Mouse (Mus musculus) adrenal gland (tissue): ENCODE data around the gene Agbl4.

Source experiments
- intact Hi-C: fragments of 180-260 bp; cut with DNase I; formaldehyde crosslinking; loops from one replicate; pipeline ENCODE4 v1.15.1; 2025

The Agbl4 gene

DNA sequence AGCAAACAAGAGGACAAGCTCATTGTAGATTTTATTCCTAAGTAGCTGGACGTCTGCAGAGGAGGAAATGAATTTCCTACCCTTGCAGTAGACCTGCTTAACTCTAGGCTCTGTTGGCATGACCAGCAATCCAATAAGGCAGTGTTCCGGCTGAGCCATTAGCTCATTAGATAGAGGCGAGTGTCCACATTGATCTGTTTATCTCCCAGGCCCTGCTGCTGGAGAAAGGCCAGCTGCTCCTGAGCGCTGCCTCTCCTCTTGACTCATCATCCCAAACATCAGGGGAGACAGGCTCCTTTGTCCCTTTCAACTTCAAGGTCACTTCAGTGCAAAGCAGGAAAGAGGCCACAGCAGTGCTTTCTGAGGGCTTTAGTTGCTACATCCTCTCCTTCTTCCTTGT, 858.0 kb downstream of the Agbl4 start:
- intact Hi-C loops: no loop called here

GRCm38 (mm10) chr4:111256931-111257330, 859.5 kb downstream of the Agbl4 start:
- intact Hi-C loops: no loop called here

DNA sequence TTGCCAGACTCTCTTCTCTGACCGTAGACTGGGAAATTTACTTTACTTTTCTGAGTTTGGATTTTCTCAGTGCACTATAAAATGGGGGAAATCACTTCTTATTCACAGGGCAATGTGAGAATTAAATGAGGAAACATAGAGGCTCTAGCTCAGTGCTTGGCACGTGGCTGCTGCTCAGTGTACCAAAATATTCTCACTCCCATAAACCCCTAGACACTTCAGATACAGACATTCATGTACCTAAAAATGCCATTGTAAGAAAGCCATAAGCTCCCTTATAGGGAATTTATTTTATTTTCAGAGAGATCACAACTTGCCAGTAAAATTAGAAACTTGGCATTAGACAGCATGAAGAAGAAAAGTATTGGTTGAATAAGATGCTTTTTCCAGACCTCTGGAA, 883.5 kb downstream of the Agbl4 start:
- intact Hi-C loops: no loop called here

DNA sequence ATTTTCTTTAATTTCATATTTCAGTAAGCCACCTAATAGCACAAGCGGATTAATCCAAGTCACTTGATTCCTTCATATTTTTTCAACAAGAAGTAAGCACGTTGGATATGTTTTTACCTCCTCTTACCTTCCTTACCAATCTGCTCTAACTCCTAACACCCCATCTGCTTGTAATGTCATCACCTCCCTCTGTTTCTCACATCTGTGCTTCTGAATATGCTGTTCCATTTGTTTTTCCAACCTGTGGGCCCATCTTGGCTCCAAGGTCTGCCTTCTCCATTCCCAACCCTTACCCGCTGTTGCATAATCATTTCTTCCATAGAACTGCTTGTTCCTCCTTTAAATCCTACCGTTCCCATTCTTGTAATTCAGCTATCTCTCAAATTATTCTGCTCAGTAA, 884.4 kb downstream of the Agbl4 start:
- intact Hi-C loops: no loop called here

- intact Hi-C loops: no loop called here
Measured at GRCm38 (mm10) chr4:111284625-111285024, 887.2 kb downstream of the Agbl4 start.

DNA sequence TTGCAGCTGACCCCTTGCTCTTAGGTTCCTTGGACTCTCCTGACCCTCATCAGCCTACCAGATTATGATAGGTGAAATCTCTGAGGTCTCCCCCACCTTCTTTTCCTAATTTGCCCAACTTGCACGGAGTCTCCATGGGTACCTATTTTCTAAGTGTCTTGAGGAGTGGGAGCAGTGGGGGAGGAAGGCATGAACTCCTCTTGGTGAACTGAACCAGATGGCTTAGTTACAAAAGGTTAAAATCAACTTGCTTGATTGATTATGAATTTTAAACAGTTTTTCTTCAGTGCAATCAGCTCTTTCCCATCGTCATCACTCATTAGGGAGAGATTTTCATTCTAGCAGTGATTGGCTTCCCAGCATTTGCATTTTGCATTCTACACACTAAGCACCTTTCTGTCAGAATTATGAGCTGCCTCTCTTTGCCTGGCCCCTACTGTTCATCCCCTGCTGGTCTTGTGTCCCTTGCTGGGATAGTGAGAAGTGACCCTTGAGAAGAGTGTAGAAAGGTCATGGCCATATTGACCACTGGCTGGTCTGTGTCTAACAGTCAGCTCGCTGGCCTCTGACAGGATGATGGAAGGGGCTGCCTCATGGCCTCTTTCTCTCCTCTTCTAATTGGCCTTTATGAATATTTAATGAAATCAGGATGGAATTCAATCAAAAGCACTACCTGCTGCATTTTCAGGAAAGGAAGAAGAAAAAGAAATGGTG, 897.2 kb downstream of the Agbl4 start:
- intact Hi-C loops: no loop called here

DNA sequence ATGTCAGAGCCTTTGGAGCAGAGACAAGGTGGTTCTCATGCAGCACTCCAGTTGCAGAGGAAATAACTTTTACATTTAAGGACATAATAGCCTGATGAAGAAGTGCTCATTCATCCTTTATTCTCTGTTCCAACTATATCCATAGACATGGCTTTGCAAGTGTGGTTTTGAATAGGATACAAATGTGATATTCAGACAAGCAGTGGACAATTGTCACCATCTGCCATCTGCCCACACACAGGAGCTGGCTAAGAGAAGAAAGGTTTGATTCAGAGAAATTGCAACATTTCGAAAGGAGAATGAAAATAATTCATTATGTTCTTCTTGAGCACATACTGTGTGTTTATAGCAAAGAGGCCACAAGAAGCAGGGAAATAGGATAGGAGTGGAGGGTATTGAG, 909.1 kb downstream of the Agbl4 start:
- intact Hi-C loops: no loop called here

- intact Hi-C loops: no loop called here
Measured at GRCm38 (mm10) chr4:111307166-111307565, 909.7 kb downstream of the Agbl4 start.

- intact Hi-C loops: no loop called here
Measured at GRCm38 (mm10) chr4:111307633-111308032, 910.2 kb downstream of the Agbl4 start.

DNA sequence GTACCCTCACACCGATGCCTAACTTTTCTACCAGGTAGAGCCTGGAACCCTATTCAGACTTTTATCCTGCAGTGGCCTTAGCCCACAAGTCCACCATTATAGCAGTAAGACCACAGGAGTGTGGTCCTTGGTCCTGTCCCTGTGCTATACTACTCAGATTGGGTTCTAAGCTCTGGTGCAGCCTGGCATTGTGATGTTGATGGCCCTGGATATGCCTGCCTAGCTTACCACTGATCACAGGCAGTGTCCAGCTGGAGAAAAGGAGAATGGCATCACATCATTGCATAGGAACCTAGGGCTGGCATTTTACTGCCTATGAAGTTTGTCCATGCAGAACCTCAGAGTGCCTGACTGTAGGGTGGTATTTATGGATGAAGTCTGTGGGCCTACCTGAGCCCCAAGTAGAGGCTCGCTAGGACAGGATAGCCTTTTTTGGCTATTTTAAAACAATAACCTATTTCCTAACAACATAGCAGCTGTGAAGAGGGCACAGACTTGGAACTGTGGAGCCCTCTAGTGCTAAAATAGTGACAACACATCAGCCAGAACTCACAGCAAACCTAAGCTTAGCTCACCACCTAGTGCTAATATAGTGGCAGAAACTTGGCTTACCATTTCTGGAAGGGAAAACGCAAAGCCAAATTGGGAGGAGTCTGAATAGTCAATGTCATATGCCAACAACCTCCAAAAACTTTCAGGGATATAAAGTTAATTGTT, 911.3 kb downstream of the Agbl4 start:
- intact Hi-C loops: no loop called here

DNA sequence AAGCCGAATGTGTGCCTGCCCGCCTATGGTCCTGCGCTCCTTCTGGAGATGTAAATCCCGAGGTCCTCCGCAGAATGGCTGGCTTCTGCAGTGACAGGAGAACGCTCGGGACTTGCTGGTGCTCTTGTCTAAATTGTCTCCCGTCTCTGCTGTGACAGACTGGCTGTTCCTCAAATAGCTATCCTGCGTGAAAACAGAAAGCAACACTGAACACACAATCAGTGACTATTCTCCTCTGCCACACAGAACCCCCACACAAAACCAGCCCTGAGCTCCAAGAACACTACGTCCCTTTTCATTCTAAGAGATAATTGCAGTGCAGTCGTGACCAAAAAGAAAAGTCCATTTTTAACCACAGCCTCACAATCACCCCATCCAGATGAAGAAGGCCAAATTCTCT, 929.6 kb downstream of the Agbl4 start:
- intact Hi-C loops: no loop called here

DNA sequence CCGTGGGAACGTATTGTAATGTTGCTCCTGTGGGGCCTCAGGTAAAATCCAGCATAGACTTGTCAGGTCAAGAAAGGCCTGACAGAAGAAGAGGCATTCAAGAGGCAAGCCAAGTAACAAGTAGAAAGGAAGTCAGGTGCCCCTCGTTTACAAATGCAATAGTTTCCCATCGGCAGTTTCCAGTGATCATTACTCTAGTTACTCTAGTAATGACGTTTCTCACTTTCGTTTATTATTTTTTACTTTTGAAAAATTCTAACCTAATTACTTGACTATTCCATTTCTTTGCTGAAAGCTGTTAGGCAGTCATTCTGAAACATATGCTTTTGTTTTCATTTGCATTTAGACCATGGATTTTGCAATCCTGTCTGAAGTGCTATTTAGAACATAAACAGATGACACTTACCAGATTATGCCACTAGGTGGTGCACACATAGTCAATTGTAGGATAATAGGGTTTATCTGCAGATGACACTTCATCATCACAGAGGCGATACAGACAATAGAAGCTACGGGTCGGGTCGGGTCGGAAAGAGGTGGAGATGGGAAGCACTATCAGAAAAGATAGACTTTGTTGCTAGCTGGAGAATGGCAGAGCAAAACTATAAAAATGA, 930.4 kb downstream of the Agbl4 start:
- intact Hi-C loops: loop anchor here (2.0 kb wide), 1 partner anchor 299 kb away; no protein-coding TSS in a partner anchor

DNA sequence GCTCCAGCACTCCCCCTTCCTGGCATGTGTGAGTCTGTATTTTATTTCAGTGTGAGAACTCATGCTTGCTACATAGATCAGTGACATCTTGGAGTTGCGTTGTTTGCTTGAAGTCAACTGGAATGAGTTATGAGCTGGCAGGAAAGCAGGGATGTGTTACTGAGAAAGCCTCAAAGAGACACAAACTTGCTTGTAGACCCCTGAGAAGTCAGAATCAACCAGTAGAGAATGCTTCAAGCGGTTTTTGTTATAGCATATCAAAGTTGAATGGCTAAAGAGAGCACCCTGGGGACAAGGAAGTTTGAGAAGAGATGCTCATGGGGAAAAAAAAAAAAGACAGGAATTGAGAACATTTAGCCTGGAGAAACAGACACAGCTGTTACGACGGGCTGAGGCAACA, 932.0 kb downstream of the Agbl4 start:
- intact Hi-C loops: loop anchor here (2.0 kb wide), 1 partner anchor 297 kb away; no protein-coding TSS in a partner anchor

- intact Hi-C loops: loop anchor here (5.0 kb wide), 1 partner anchor 164 kb away; no protein-coding TSS in a partner anchor
Measured at GRCm38 (mm10) chr4:111332864-111333263, 935.4 kb downstream of the Agbl4 start.

DNA sequence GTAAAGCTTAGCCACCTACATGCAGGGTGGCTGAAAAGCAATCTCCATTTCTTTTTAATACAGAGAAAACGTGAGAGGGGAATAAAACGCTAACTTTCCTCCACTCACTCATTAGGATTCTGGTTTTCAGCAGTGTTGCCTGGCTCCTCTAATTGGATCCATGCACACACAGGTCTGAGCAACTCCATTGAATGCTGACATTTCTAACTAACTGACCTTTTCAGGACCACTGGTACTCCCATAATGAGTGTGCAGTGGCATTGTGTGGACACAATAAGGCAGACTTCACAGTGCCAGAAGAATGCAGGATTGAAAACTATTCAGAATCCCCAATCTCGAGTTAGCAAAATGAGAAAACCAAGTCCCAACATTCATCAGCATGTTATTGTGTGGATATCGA, 952.5 kb downstream of the Agbl4 start:
- intact Hi-C loops: no loop called here

GRCm38 (mm10) chr4:111350615-111351525, 953.4 kb downstream of the Agbl4 start:
- intact Hi-C loops: no loop called here

DNA sequence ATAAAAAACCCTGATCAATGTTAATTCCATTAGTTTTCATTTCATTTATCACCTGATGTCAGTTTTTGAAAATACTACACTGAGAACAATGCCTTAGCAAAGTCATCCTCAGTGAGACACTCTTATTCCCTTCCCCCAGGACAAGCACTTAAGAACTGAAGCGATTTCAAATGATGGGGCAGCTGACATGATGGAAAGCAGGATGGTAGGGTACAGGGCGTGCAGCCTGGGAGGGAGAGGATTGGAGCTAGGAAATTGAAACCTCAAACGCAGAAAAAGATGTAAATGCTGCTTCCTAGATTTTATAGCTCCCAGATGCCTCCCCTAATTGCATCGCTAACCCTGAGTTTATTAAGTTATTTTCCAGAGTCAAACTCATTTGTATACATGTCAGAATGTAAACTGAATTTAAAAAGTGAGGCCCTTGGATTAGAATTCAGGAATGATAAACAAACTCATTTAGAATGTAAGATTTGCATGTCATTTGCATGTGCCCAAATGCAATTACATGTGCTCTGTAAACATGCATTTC, 959.2 kb downstream of the Agbl4 start:
- intact Hi-C loops: no loop called here

GRCm38 (mm10) chr4:111357176-111357575, 959.7 kb downstream of the Agbl4 start:
- intact Hi-C loops: no loop called here

DNA sequence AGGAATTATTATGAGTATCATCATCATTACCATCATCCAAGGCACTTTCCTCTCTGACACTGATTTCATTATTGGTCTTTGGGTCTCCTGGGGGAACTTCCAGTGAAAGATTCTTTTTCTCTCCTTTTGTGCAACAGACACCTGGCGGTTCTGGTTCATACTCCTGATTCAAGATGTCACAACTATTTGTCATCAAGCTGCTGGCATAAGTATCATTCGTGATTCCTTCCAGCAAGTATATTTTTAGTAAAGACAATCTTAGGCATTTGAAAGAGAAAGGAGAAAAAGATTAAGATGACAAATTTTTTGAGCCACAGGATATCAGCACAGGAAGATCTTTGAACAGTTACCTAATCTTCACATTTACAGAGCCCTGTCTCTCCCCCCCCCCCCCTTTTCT, 966.7 kb downstream of the Agbl4 start:
- intact Hi-C loops: no loop called here

GRCm38 (mm10) chr4:111367771-111368170, 970.3 kb downstream of the Agbl4 start:
- intact Hi-C loops: no loop called here

DNA sequence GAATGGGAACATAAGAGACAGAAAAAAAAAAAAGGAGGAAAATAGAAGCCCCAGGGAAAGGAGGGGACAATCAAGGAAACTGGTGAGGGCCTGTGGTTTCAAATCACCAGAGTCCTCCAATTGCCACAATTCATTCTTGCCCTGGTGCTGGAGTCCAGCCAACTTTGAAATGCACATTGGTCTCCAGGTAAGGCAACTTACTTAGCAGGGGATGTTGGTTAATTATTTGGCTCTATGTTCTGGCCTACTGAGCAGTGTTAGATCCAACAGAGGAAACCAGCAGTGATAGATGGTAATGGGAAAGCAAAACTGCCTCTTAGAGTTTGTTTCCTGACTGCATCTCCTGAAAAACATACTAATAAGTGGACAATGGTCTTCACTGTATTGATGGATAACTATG, 979.7 kb downstream of the Agbl4 start:
- intact Hi-C loops: no loop called here
